Mouse (Mus musculus) lung, embryonic 16.5 days (tissue): ENCODE results near the gene Dnmt3l. TPM values are rescaled to one million over a fixed set of nuclear protein-coding genes. Genes with fewer than 3 reads are reported as not detected.

ENCODE experiments used
- ATAC-seq: fragments of 200-750 bp; cut with Nextera tagmentation; 2 replicates; pipeline ENCODE4 v1.8.0; 2017; ENCODE audit warnings: low read depth, mild to moderate bottlenecking, moderate library complexity
- H3K27ac ChIP-seq: fragments of 300-500 bp; sonication (generic); 2 replicates; pipeline ENCODE4 v1.5.1; 2014; ENCODE audit warnings: mild to moderate bottlenecking, control low read depth, low read length
- H3K27me3 ChIP-seq: fragments of 300-500 bp; sonication (generic); 2 replicates; pipeline ENCODE4 v1.6.1; 2014; ENCODE audit warnings: low read depth, low read length, mixed read lengths; ENCODE audit not compliant: control insufficient read depth, insufficient read depth
- H3K36me3 ChIP-seq: fragments of 300-500 bp; sonication (generic); 2 replicates; pipeline ENCODE4 v1.6.1; 2014; ENCODE audit warnings: low read length; ENCODE audit not compliant: control insufficient read depth, insufficient read depth
- H3K4me1 ChIP-seq: fragments of 300-500 bp; sonication (generic); replicated peaks from 2 replicates; pipeline ENCODE4 v1.6.1; 2014; ENCODE audit warnings: low read length, mixed read lengths; ENCODE audit not compliant: control insufficient read depth, insufficient read depth
- H3K4me2 ChIP-seq: fragments of 300-500 bp; sonication (generic); 2 replicates; pipeline ENCODE4 v1.6.1; 2014; ENCODE audit warnings: low read depth, low read length, control low read depth
- H3K4me3 ChIP-seq: fragments of 300-500 bp; sonication (generic); 2 replicates; pipeline ENCODE4 v1.5.1; 2014; ENCODE audit warnings: mild to moderate bottlenecking, low read length, control low read depth
- H3K9ac ChIP-seq: fragments of 300-500 bp; sonication (generic); 2 replicates; pipeline ENCODE4 v1.6.1; 2014; ENCODE audit warnings: low read length, control low read depth
- H3K9me3 ChIP-seq: fragments of 300-500 bp; sonication (generic); 2 replicates; pipeline ENCODE4 v1.6.1; 2016; ENCODE audit warnings: low read length; ENCODE audit not compliant: control insufficient read depth
- WGBS: fragments of 180-500 bp; shearing (Covaris S2); extraction: QIAGEN DNeasy Blood & Tissue Kit; methylation state at CpG from one replicate; pipeline ENCODE4 v1.1.7; 2014; 5-methylcytosine and 5-hydroxymethylcytosine counted together
- polyA plus RNA-seq: library from polyadenylated mRNA; unstranded; fragments of >200 nt; fragmentation: Nextera tagmentation; extraction: Ambion mirVana; gene quantifications from 2 replicates; pipeline ENCODE4 v1.2.1, GENCODE M21; 2015

Dnmt3l gene
- 0.65 and 1.6 TPM in 2 replicates for polyA plus RNA-seq

DNA sequence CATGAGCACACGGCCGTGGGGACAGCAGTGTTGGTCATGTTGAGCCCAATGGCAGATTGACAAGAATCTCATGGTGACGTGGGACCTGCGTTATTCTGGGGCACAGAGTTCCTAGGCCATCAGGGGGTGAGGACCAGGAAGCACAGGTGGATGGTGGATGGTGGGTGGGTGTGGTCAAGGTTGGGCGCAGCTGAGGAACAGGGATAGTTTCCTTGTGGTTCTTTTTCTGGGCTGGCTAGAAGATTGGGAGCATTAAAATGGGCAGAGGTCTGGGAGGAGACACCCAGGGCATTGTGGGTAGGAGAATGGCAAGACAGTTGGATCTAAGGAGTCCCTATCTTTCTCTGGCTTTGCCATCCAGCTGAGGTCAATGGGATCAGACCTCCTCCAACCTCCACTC, at the start of gene Dnmt3l:
TSS of gene Dnmt3l (plus strand) at position 301 of the 400 bp plus-strand sequence.
- H3K27me3 ChIP-seq: peaks cover 2% of the 10 kb centered on the region; the same call in 1 of the 2 replicates
- no peaks in the 10 kb centered on the region for H3K9me3 ChIP-seq
- peaks cover 7% of the 10 kb centered on the region; the same call in 1 of the 2 replicates for H3K4me1 ChIP-seq
- no peak for ATAC-seq
- 89% methylated on average over 5 of the region's 5 CpGs for WGBS
- H3K27ac ChIP-seq: no peak within 1 kb of the TSS
- H3K4me2 ChIP-seq: no peak within 1 kb of the TSS
- H3K4me3 ChIP-seq: no peak within 1 kb of the TSS
- no peak within 1 kb of the TSS for H3K9ac ChIP-seq
- H3K36me3 ChIP-seq: no peaks in the 10 kb centered on the region

DNA sequence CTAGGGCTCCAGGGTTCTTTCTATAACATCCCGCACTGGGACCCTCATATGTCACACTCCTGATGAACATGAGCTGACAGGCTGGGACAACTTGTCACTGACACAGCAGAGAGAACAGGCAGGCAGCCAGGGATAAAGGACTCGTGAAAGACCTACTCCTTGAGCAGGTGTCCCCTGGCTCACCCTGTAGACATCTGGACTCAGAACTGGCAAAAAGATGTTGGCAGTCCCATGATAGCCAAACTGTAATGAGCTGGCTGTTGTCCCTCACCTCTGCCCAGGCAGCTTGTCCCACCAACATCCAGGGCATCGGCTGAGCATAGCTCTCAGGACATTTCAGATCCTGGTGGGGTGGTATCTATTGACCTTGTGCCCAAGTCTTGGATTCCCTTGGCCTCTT, 46.1 kb upstream of the Dnmt3l start:
- Histone ChIP-seq H3K4me2 (no peak overlapping the region), H3K9ac (no peak overlapping the region), H3K27me3 (no peaks in the 10 kb centered on the region), H3K4me3 (no peak overlapping the region), H3K9me3 (no peaks in the 10 kb centered on the region), H3K27ac (no peak overlapping the region), H3K4me1 (no peaks in the 10 kb centered on the region), H3K36me3 (peaks cover 41% of the 10 kb centered on the region)
- ATAC-seq: no peak
- WGBS: 76% methylated on average over 3 of the region's 3 CpGs

DNA sequence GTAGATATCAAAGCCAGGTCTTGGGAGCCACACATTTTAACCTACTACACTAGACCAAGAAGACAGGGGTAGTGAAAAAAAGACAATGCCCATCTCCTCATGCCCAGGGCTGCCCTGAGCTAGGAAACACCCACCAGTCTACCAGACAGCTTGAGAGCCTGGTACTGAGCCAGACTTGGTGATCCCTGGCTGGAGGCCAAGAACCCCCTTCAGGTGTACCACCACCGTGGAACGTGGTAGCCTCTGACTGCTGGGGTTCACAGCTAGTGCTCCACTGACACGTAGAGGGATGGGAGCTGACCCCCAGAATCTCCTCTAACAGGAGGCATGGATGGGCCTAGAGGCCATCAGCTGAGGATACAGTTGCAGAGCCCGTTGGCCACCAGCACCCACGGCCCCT, 41.5 kb upstream of the Dnmt3l start:
- WGBS: 94% methylated on average over 5 of the region's 5 CpGs
- Histone ChIP-seq H3K9ac (no peak overlapping the region), H3K36me3 (peaks cover 30% of the 10 kb centered on the region), H3K27ac (no peak overlapping the region), H3K9me3 (no peaks in the 10 kb centered on the region), H3K4me2 (no peak overlapping the region), H3K27me3 (no peaks in the 10 kb centered on the region), H3K4me1 (no peaks in the 10 kb centered on the region), H3K4me3 (no peak overlapping the region)
- ATAC-seq: no peak

DNA sequence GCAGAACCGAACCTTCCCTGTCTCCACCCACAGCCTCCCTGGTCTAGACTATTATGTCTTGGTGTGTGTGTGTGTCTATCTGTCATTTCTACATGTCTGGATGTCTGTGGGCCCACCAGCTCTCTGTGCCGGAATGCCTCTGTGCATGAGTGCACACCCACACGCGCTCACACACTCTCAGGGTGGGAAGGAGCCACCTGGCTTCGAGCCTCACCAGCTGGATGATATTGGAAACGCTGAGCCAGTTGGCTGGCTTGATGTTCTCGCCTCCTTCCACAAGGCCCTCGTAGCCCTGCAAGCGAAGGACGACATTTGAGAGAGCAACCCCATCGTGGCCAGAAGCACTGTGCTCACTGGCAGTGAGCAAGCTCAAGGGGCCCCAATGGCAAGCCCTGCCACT, 40.0 kb upstream of the Dnmt3l start:
- Histone ChIP-seq H3K36me3 (peaks cover 19% of the 10 kb centered on the region), H3K27ac (no peak overlapping the region), H3K4me2 (no peak overlapping the region), H3K9ac (no peak overlapping the region), H3K9me3 (no peaks in the 10 kb centered on the region), H3K4me1 (peaks cover 3% of the 10 kb centered on the region; the same call in 1 of the 2 replicates), H3K27me3 (no peaks in the 10 kb centered on the region), H3K4me3 (no peak overlapping the region)
- WGBS: 71% methylated on average over 11 of the region's 11 CpGs
- ATAC-seq: peak; percentile 11; the same call in 1 of the 2 replicates

DNA sequence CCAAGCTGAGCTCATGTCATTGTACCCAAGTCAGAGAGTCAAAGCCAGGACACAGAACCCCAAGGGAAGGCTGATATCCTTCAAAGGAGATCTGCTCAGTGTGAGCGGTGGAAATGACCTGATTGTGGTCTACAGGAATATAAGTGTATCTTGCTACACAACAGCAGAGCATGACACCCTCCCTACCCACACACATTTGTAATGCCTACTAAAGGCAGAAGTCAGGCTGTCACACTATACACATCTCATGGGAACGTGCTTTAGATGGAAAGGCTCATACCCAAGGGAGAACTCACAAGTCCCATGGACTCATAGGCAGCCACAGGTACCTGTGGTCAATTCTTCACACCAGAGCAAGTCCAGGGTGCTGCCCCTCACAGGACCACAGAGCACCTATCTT, 39.4 kb upstream of the Dnmt3l start:
- Histone ChIP-seq H3K9me3 (no peaks in the 10 kb centered on the region), H3K27me3 (no peaks in the 10 kb centered on the region), H3K4me1 (peaks cover 8% of the 10 kb centered on the region), H3K9ac (no peak overlapping the region), H3K36me3 (peaks cover 17% of the 10 kb centered on the region), H3K27ac (no peak overlapping the region), H3K4me2 (no peak overlapping the region), H3K4me3 (no peak overlapping the region)
- ATAC-seq: no peak
- WGBS: 88% methylated on average over 2 of the region's 2 CpGs

DNA sequence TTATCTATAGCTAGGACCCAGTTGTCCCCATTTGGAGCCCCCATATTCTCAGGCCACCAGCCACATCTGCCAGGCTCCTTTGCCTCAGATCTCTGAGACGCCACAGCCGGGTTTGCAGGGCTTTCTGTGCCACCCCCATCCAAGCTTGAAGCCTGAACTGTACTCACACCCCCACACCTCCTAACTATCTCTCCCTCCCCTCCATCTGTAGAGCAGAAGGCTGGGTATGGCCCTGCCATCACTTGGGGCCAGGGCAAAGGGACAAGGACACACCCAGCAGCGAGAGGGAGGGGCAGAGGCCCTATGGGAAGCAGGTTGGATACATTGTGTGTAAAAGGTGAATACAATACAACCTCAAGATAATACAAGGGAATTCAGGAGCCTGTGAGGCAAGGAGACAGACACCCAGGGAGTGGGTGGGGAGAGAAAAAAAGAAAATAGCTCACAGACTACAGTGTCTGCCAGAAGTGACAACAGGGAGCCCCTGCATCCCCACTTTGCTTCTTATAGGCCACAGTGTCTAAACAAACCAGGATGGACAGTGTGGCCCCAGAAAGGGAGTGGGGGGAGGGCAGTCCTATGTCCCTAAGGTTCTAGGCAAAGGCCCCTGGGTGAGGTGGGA, 37.2 kb upstream of the Dnmt3l start:
- no peak overlapping the region for H3K4me3 ChIP-seq
- no peaks in the 10 kb centered on the region for H3K27me3 ChIP-seq
- H3K36me3 ChIP-seq: peaks cover 13% of the 10 kb centered on the region
- no peak overlapping the region for H3K27ac ChIP-seq
- H3K4me1 ChIP-seq: peaks cover 23% of the 10 kb centered on the region
- H3K9me3 ChIP-seq: no peaks in the 10 kb centered on the region
- no peak overlapping the region for H3K9ac ChIP-seq
- WGBS: 92% methylated on average over 3 of the region's 3 CpGs
- no peak for ATAC-seq
- H3K4me2 ChIP-seq: no peak overlapping the region

DNA sequence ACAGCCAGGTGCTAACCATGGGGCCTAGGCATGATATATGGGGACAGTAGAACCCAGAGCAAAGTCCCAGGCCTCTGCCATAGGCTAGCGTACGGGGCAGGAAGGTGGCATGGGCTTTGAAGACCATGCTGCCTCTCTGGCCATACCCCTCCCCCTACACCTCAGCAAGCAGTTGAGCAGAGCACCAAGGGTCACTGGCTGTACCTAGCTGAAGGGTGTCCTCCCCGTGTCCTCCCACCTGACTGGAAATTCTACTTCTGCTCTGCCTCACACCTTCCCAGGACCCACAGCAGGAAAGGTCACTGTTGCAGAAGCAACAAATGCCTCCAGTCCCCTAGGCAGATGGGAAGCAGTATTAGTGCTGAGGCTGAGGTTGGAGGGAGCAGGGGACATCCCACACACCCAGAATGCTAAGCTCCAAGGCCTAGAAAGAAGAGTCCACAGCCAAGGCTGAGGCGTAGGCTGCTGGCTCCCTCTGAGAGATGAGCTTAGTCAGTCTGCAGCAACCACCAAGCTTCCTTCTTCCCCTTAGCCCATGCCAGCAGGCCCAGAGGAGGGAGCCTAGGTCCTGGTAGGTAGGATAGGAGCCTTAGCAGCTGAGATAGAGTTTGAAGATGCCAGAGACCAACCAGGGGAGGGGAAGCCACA, 35.8 kb upstream of the Dnmt3l start:
- H3K27me3 ChIP-seq: no peaks in the 10 kb centered on the region
- ATAC-seq: no peak
- no peak overlapping the region for H3K4me2 ChIP-seq
- no peaks in the 10 kb centered on the region for H3K9me3 ChIP-seq
- no peak overlapping the region for H3K4me3 ChIP-seq
- 81% methylated on average over 4 of the region's 4 CpGs for WGBS
- H3K4me1 ChIP-seq: peaks cover 27% of the 10 kb centered on the region
- peaks cover 5% of the 10 kb centered on the region; the same call in 1 of the 2 replicates for H3K36me3 ChIP-seq
- no peak overlapping the region for H3K9ac ChIP-seq
- no peak overlapping the region for H3K27ac ChIP-seq

DNA sequence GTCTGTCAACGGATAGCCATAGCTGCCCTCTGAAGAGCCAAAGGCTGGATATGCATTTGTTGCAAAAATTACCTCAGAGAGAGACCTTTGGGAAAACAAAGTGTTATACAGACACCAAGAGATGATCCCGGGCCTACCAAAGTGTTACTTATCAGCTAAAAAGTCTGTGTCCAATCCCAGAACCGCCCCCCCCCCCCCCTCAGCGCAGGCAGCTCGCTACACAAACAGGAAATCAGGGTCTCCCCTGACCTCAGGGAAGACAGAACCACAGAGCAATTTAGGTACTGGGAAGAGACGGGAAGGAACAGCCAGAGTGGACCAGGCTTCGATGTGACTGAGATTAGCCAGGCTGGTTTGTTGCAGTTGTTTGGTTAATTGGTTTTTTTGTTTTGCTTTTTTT, 34.5 kb upstream of the Dnmt3l start:
- H3K9me3 ChIP-seq: no peaks in the 10 kb centered on the region
- H3K27me3 ChIP-seq: no peaks in the 10 kb centered on the region
- H3K9ac ChIP-seq: peak overlapping the region; percentile 1; the same call in 1 of the 2 replicates
- H3K27ac ChIP-seq: peak overlapping the region; percentile 15; the same call in 1 of the 2 replicates
- no peak for ATAC-seq
- 31% methylated on average over 6 of the region's 7 CpGs for WGBS
- peaks cover 27% of the 10 kb centered on the region for H3K4me1 ChIP-seq
- no peak overlapping the region for H3K4me3 ChIP-seq
- peak overlapping the region; percentile 2; the same call in 1 of the 2 replicates for H3K4me2 ChIP-seq
- no peaks in the 10 kb centered on the region for H3K36me3 ChIP-seq

DNA sequence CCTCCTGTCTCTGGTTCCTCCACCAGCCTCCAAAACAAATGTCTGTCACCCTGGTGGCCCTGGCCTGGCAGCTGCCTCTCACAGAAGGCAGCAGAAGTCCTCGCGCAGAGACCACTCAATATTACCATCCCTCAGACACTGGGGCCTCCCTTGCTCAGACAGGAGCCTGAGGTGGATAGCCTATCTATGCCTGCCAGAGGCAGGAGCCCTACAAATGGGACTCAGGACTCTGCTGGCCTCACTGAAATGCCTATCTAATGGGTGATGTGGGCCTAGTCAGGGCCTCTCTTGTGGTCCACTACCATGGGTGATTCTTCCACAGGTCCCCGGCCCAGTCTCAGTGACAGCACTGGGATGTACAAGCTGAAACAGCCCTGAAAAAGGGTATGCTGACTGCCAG, 33.6 kb upstream of the Dnmt3l start:
- ATAC-seq: no peak
- 73% methylated on average over 3 of the region's 3 CpGs for WGBS
- peak overlapping the region; percentile 92 for H3K4me2 ChIP-seq

More for the DNA sequence above, 33.6 kb upstream of the Dnmt3l start:
- Histone ChIP-seq H3K27me3 (no peaks in the 10 kb centered on the region), H3K9ac (peak overlapping the region; percentile 90), H3K4me3 (peak overlapping the region; percentile 84), H3K9me3 (no peaks in the 10 kb centered on the region), H3K36me3 (no peaks in the 10 kb centered on the region), H3K27ac (no peak overlapping the region; the same call in 1 of the 2 replicates), H3K4me1 (peaks cover 27% of the 10 kb centered on the region)
